Mouse (Mus musculus): ENCODE measurements around the gene Opcml.

- no peak for TF ChIP-seq POLR2A (IDR thresholded peaks at IDR 0.05; ENCODE audit: low read depth, low read length)
- TF ChIP-seq CTCF (conservative IDR thresholded peaks at IDR 0.05; ENCODE audit: insufficient read depth, insufficient read length, low read depth, low read length): no peak
Observed at GRCm38 (mm10) chr9:28453062-28453461, 662.5 kb downstream of the Opcml start.
